Mouse (Mus musculus) intestine, embryonic 14.5 days (tissue): Measurements from ENCODE around the gene Adap2. TPM values are rescaled to one million over a fixed set of nuclear protein-coding genes. Genes with fewer than 3 reads are reported as not detected.

Experiments
- ATAC-seq: fragments of 200-750 bp; cut with Nextera tagmentation; replicated peaks from 2 replicates; pipeline ENCODE4 v1.8.0; 2017; ENCODE audit warnings: low read depth, moderate number of reproducible peaks, moderate TSS enrichment, moderate library complexity; ENCODE audit not compliant: low FRiP score, low TSS enrichment
- DNase-seq: peaks from one replicate; pipeline ENCODE4 v3.0.0-alpha.2; 2018; ENCODE audit warnings: low spot score
- H3K27ac ChIP-seq: fragments of 300-500 bp; sonication (generic); 2 replicates; pipeline ENCODE4 v1.5.1; 2014; ENCODE audit warnings: low read depth, mild to moderate bottlenecking, control low read depth
- H3K27me3 ChIP-seq: fragments of 300-500 bp; sonication (generic); replicated peaks from 2 replicates; pipeline ENCODE4 v1.6.1; 2014; ENCODE audit warnings: low read length, control low read depth; ENCODE audit not compliant: control insufficient read depth, insufficient read depth
- H3K36me3 ChIP-seq: fragments of 300-500 bp; sonication (generic); 2 replicates; pipeline ENCODE4 v1.6.1; 2014; ENCODE audit warnings: low read length, control low read depth; ENCODE audit not compliant: control insufficient read depth, insufficient read depth
- H3K4me1 ChIP-seq: fragments of 300-500 bp; sonication (generic); replicated peaks from 2 replicates; pipeline ENCODE4 v1.6.1; 2014; ENCODE audit warnings: low read length, control low read depth, mixed read lengths; ENCODE audit not compliant: control insufficient read depth, insufficient read depth
- H3K4me2 ChIP-seq: fragments of 300-500 bp; sonication (generic); 2 replicates; pipeline ENCODE4 v1.6.1; 2014; ENCODE audit warnings: low read length
- H3K4me3 ChIP-seq: fragments of 300-500 bp; sonication (generic); 2 replicates; pipeline ENCODE4 v1.5.1; 2014; ENCODE audit warnings: low read depth, low read length, control low read depth, mixed read lengths
- H3K9ac ChIP-seq: fragments of 300-500 bp; sonication (generic); 2 replicates; pipeline ENCODE4 v1.6.1; 2014; ENCODE audit warnings: mild to moderate bottlenecking, low read length
- H3K9me3 ChIP-seq: fragments of 300-500 bp; sonication (generic); 2 replicates; pipeline ENCODE4 v1.6.1; 2016; ENCODE audit warnings: low read length, control low read depth; ENCODE audit not compliant: control insufficient read depth
- WGBS: fragments of 180-500 bp; shearing (Covaris S2); extraction: QIAGEN DNeasy Blood & Tissue Kit; methylation state at CpG from one replicate; pipeline ENCODE4 v1.1.7; 2014; 5-methylcytosine and 5-hydroxymethylcytosine counted together
- polyA plus RNA-seq: library from polyadenylated mRNA; unstranded; fragments of >200 nt; fragmentation: Nextera tagmentation; extraction: Ambion mirVana; gene quantifications from 2 replicates; pipeline ENCODE4 v1.2.1, GENCODE M21; 2014

The Adap2 gene
- polyA plus RNA-seq, 1 experiment from 2014 or later = 2.3 TPM

- Histone ChIP-seq H3K27me3 (peaks cover 29% of the 10 kb centered on the region), H3K9ac (no peak overlapping the region), H3K27ac (no peak overlapping the region), H3K4me1 (no peaks in the 10 kb centered on the region), H3K36me3 (no peaks in the 10 kb centered on the region), H3K4me2 (no peak overlapping the region), H3K9me3 (no peaks in the 10 kb centered on the region), H3K4me3 (no peak overlapping the region)
- ATAC-seq (no peak), DNase-seq (no peak)
- 51% methylated on average over 2 of the region's 2 CpGs for WGBS
Measured at GRCm38 (mm10) chr11:80151541-80151940, 2.4 kb upstream of the Adap2 start.

GRCm38 (mm10) chr11:80152376-80152775 is 1.5 kb upstream of the Adap2 start:
- H3K9ac ChIP-seq = no peak overlapping the region
- H3K4me1 ChIP-seq = no peaks in the 10 kb centered on the region
- no peak for DNase-seq
- H3K9me3 ChIP-seq = no peaks in the 10 kb centered on the region
- no peak for ATAC-seq
- H3K27me3 ChIP-seq = peaks cover 29% of the 10 kb centered on the region
- no peaks in the 10 kb centered on the region for H3K36me3 ChIP-seq
- no peak overlapping the region for H3K27ac ChIP-seq
- WGBS = 61% methylated on average over 8 of the region's 8 CpGs
- H3K4me2 ChIP-seq = no peak overlapping the region
- no peak overlapping the region for H3K4me3 ChIP-seq

GRCm38 (mm10) chr11:80154501-80154900 is 596 bp downstream of the Adap2 start:
- Histone ChIP-seq H3K27ac (no peak overlapping the region), H3K36me3 (no peaks in the 10 kb centered on the region), H3K9ac (peak overlapping the region; percentile 25; the same call in 1 of the 2 replicates), H3K4me3 (peak overlapping the region; percentile 48), H3K27me3 (peaks cover 29% of the 10 kb centered on the region), H3K9me3 (no peaks in the 10 kb centered on the region), H3K4me2 (peak overlapping the region; percentile 71), H3K4me1 (no peaks in the 10 kb centered on the region)
- no peak for DNase-seq
- no peak for ATAC-seq
- WGBS = 27% methylated on average over 25 of the region's 25 CpGs

GRCm38 (mm10) chr11:80155541-80155940 is 1.6 kb downstream of the Adap2 start:
- DNase-seq (no peak), ATAC-seq (no peak)
- no peaks in the 10 kb centered on the region for H3K9me3 ChIP-seq
- H3K4me1 ChIP-seq = no peaks in the 10 kb centered on the region
- no peak overlapping the region for H3K4me3 ChIP-seq
- H3K36me3 ChIP-seq = no peaks in the 10 kb centered on the region
- 80% methylated on average over 8 of the region's 8 CpGs for WGBS
- H3K27me3 ChIP-seq = peaks cover 29% of the 10 kb centered on the region
- no peak overlapping the region for H3K9ac ChIP-seq
- H3K4me2 ChIP-seq = no peak overlapping the region
- H3K27ac ChIP-seq = no peak overlapping the region

- ATAC-seq (no peak), DNase-seq (no peak)
- H3K36me3 ChIP-seq = no peaks in the 10 kb centered on the region
- no peak overlapping the region for H3K27ac ChIP-seq
- H3K4me1 ChIP-seq = no peaks in the 10 kb centered on the region
- peaks cover 29% of the 10 kb centered on the region for H3K27me3 ChIP-seq
- H3K9ac ChIP-seq = no peak overlapping the region
- WGBS = 83% methylated on average over 4 of the region's 4 CpGs
- H3K4me3 ChIP-seq = no peak overlapping the region
- H3K4me2 ChIP-seq = no peak overlapping the region
- H3K9me3 ChIP-seq = no peaks in the 10 kb centered on the region
Measured at GRCm38 (mm10) chr11:80155961-80156360, 2.1 kb downstream of the Adap2 start.

- Histone ChIP-seq H3K4me3 (no peak overlapping the region), H3K9ac (no peak overlapping the region), H3K36me3 (no peaks in the 10 kb centered on the region), H3K27ac (no peak overlapping the region), H3K4me1 (no peaks in the 10 kb centered on the region), H3K9me3 (no peaks in the 10 kb centered on the region), H3K27me3 (peaks cover 29% of the 10 kb centered on the region), H3K4me2 (no peak overlapping the region)
- ATAC-seq = no peak
- WGBS = 83% methylated on average over 4 of the region's 4 CpGs
- DNase-seq = no peak
Measured at GRCm38 (mm10) chr11:80156841-80157240, 2.9 kb downstream of the Adap2 start.

- H3K4me1 ChIP-seq = no peaks in the 10 kb centered on the region
- H3K4me3 ChIP-seq = no peak overlapping the region
- H3K27me3 ChIP-seq = peaks cover 22% of the 10 kb centered on the region
- no peaks in the 10 kb centered on the region for H3K36me3 ChIP-seq
- ATAC-seq (no peak), DNase-seq (no peak)
- no peaks in the 10 kb centered on the region for H3K9me3 ChIP-seq
- WGBS = 72% methylated on average over 7 of the region's 7 CpGs
- no peak overlapping the region for H3K27ac ChIP-seq
- H3K9ac ChIP-seq = no peak overlapping the region
- no peak overlapping the region for H3K4me2 ChIP-seq
Measured at GRCm38 (mm10) chr11:80159018-80159417, 5.1 kb downstream of the Adap2 start.

GRCm38 (mm10) chr11:80161041-80161440 is 7.1 kb downstream of the Adap2 start:
- no peak for DNase-seq
- H3K4me1 ChIP-seq = no peaks in the 10 kb centered on the region
- H3K27ac ChIP-seq = no peak overlapping the region
- no peak overlapping the region for H3K4me2 ChIP-seq
- WGBS = 79% methylated on average over 4 of the region's 4 CpGs
- no peak overlapping the region for H3K9ac ChIP-seq
- H3K36me3 ChIP-seq = no peaks in the 10 kb centered on the region
- H3K27me3 ChIP-seq = peaks cover 2% of the 10 kb centered on the region; the same call in 1 of the 2 replicates
- H3K4me3 ChIP-seq = no peak overlapping the region
- ATAC-seq = no peak
- no peaks in the 10 kb centered on the region for H3K9me3 ChIP-seq

- Histone ChIP-seq H3K36me3 (no peaks in the 10 kb centered on the region), H3K4me1 (no peaks in the 10 kb centered on the region), H3K9me3 (no peaks in the 10 kb centered on the region), H3K4me2 (no peak overlapping the region), H3K4me3 (no peak overlapping the region), H3K27me3 (no peaks in the 10 kb centered on the region), H3K9ac (no peak overlapping the region), H3K27ac (no peak overlapping the region)
- ATAC-seq (no peak), DNase-seq (no peak)
- 68% methylated on average over 7 of the region's 7 CpGs for WGBS
Measured at GRCm38 (mm10) chr11:80163362-80164116, 9.6 kb downstream of the Adap2 start.
